Mouse (Mus musculus) heart, embryonic 11.5 days (tissue): ENCODE measurements around the gene Sbsn. TPM values are rescaled to one million over a fixed set of nuclear protein-coding genes. Genes with fewer than 3 reads are reported as not detected.

Source experiments
- ATAC-seq: fragments of 200-750 bp; cut with Nextera tagmentation; replicated peaks from 2 replicates; pipeline ENCODE4 v1.8.0; 2017; ENCODE audit warnings: moderate library complexity; ENCODE audit not compliant: insufficient number of reproducible peaks, low FRiP score, low TSS enrichment
- H3K27ac ChIP-seq: fragments of 300-500 bp; sonication (generic); 2 replicates; pipeline ENCODE4 v1.5.1; 2014; ENCODE audit warnings: mild to moderate bottlenecking, low read depth, low read length
- H3K27me3 ChIP-seq: fragments of 300-500 bp; sonication (generic); 2 replicates; pipeline ENCODE4 v1.6.1; 2014; ENCODE audit warnings: mild to moderate bottlenecking, low read length, mixed read lengths; ENCODE audit not compliant: control insufficient read depth, insufficient read depth
- H3K36me3 ChIP-seq: fragments of 300-500 bp; sonication (generic); 2 replicates; pipeline ENCODE4 v1.6.1; 2014; ENCODE audit warnings: mild to moderate bottlenecking, low read length, moderate library complexity, mixed read lengths; ENCODE audit not compliant: control insufficient read depth, insufficient read depth
- H3K4me1 ChIP-seq: fragments of 300-500 bp; sonication (generic); 2 replicates; pipeline ENCODE4 v1.6.1; 2014; ENCODE audit warnings: low read length; ENCODE audit not compliant: control insufficient read depth, insufficient read depth
- H3K4me2 ChIP-seq: fragments of 300-500 bp; sonication (generic); 2 replicates; pipeline ENCODE4 v1.6.1; 2014; ENCODE audit warnings: mild to moderate bottlenecking, moderate library complexity
- H3K4me3 ChIP-seq: fragments of 300-500 bp; sonication (generic); 2 replicates; pipeline ENCODE4 v1.5.1; 2014; ENCODE audit warnings: low read depth, low read length
- H3K9ac ChIP-seq: fragments of 300-500 bp; sonication (generic); 2 replicates; pipeline ENCODE4 v1.6.1; 2014; ENCODE audit warnings: mild to moderate bottlenecking, low read depth, low read length, moderate library complexity
- H3K9me3 ChIP-seq: fragments of 300-500 bp; sonication (generic); replicated peaks from 2 replicates; pipeline ENCODE4 v1.6.1; 2016; ENCODE audit warnings: low read length; ENCODE audit not compliant: control insufficient read depth
- WGBS: fragments of 180-500 bp; shearing (Covaris S2); extraction: QIAGEN DNeasy Blood & Tissue Kit; methylation state at CpG from one replicate; pipeline ENCODE4 v1.1.7; 2014; ENCODE audit not compliant: insufficient replicate concordance; 5-methylcytosine and 5-hydroxymethylcytosine counted together
- polyA plus RNA-seq: library from polyadenylated mRNA; unstranded; fragments of >200 nt; fragmentation: Nextera tagmentation; extraction: Ambion mirVana; gene quantifications from 2 replicates; pipeline ENCODE4 v1.2.1, GENCODE M21; 2014

Gene Sbsn
- polyA plus RNA-seq, 1 experiment from 2014 or later, result 0.49 TPM

GRCm38 (mm10) chr7:30804026-30804715 is 52.9 kb downstream of the Sbsn start:
- peaks cover 2% of the 10 kb centered on the region; the same call in 1 of the 2 replicates for H3K9me3 ChIP-seq
- no peaks in the 10 kb centered on the region for H3K36me3 ChIP-seq
- no peak overlapping the region for H3K9ac ChIP-seq
- H3K4me3 ChIP-seq, result no peak overlapping the region
- H3K27me3 ChIP-seq, result no peaks in the 10 kb centered on the region
- 74% methylated on average over 9 of the region's 9 CpGs for WGBS
- no peaks in the 10 kb centered on the region for H3K4me1 ChIP-seq
- no peak for ATAC-seq
- H3K4me2 ChIP-seq, result no peak overlapping the region
- no peak overlapping the region for H3K27ac ChIP-seq

Other genes with a start within 250 kb of the Sbsn start
- gene Arhgap33, start 216.4 kb upstream of the Sbsn start, polyA plus RNA-seq, result 6.0 and 7.2 TPM in 2 replicates
- 10.7 and 12.5 TPM in 2 replicates for gene Hspb6, start 199.3 kb upstream of the Sbsn start, polyA plus RNA-seq
- 10.3 and 12.7 TPM in 2 replicates for gene Proser3, start 199.2 kb upstream of the Sbsn start, polyA plus RNA-seq
- 33.6 and 34.8 TPM in 2 replicates for gene Lin37, start 191.6 kb upstream of the Sbsn start, polyA plus RNA-seq
- 87.6 and 91.2 TPM in 2 replicates for gene U2af1l4, start 188.2 kb upstream of the Sbsn start, polyA plus RNA-seq
- 5.4 and 5.5 TPM in 2 replicates for gene Gm49396, start 188.1 kb upstream of the Sbsn start, polyA plus RNA-seq
- 102 and 107 TPM in 2 replicates for gene Psenen, start 187.8 kb upstream of the Sbsn start, polyA plus RNA-seq
- 2.3 and 3.2 TPM in 2 replicates for gene Igflr1, start 186.0 kb upstream of the Sbsn start, polyA plus RNA-seq
- 7.1 and 8.1 TPM in 2 replicates for gene Kmt2b, start 162.7 kb upstream of the Sbsn start, polyA plus RNA-seq
- gene Zbtb32, start 152.6 kb upstream of the Sbsn start, polyA plus RNA-seq, result 0.14 TPM in 1 of 2 replicates, not detected in the other
- 0.31 and 0.47 TPM in 2 replicates for gene Upk1a, start 138.6 kb upstream of the Sbsn start, polyA plus RNA-seq
- gene Cox6b1, start 125.3 kb upstream of the Sbsn start, polyA plus RNA-seq, result 1,669 and 1,746 TPM in 2 replicates
- gene Etv2, start 115.6 kb upstream of the Sbsn start, polyA plus RNA-seq, result 2.6 and 3.6 TPM in 2 replicates
- 76.7 and 82.8 TPM in 2 replicates for gene Rbm42, start 101.2 kb upstream of the Sbsn start, polyA plus RNA-seq
- 35.0 and 37.6 TPM in 2 replicates for gene Haus5, start 86.5 kb upstream of the Sbsn start, polyA plus RNA-seq
- gene Pmis2, start 79.9 kb upstream of the Sbsn start, polyA plus RNA-seq, result not detected in 2 replicates
- gene 2200002J24Rik, start 52.5 kb upstream of the Sbsn start, polyA plus RNA-seq, result 0.70 and 1.6 TPM in 2 replicates
- gene Atp4a, start 39.3 kb upstream of the Sbsn start, polyA plus RNA-seq, result 0.17 and 1.4 TPM in 2 replicates
- 172 and 173 TPM in 2 replicates for gene Tmem147, start 21.9 kb upstream of the Sbsn start, polyA plus RNA-seq
- gene Gapdhs, start 7.8 kb upstream of the Sbsn start, polyA plus RNA-seq, result 0.25 and 0.36 TPM in 2 replicates
- 1.1 and 1.2 TPM in 2 replicates for gene Dmkn, start 12.3 kb downstream of the Sbsn start, polyA plus RNA-seq
- gene Krtdap, start 36.4 kb downstream of the Sbsn start, polyA plus RNA-seq, result not detected in 2 replicates
- gene Ffar2, start 72.3 kb downstream of the Sbsn start, polyA plus RNA-seq, result not detected in 2 replicates
- gene Ffar3, start 104.7 kb downstream of the Sbsn start, polyA plus RNA-seq, result not detected in 2 replicates
- not detected in 2 replicates for gene Ffar1, start 110.1 kb downstream of the Sbsn start, polyA plus RNA-seq
- gene Cd22, start 128.9 kb downstream of the Sbsn start, polyA plus RNA-seq, result not detected in 2 replicates
- gene Mag, start 163.4 kb downstream of the Sbsn start, polyA plus RNA-seq, result 0.09 TPM in 1 of 2 replicates, not detected in the other
- not detected in 2 replicates for gene Hamp2, start 173.2 kb downstream of the Sbsn start, polyA plus RNA-seq
- gene Hamp, start 192.6 kb downstream of the Sbsn start, polyA plus RNA-seq, result not detected in 2 replicates
- gene Usf2, start 205.3 kb downstream of the Sbsn start, polyA plus RNA-seq, result 18.8 and 19.6 TPM in 2 replicates
- gene Lsr, start 222.0 kb downstream of the Sbsn start, polyA plus RNA-seq, result 11.6 and 14.4 TPM in 2 replicates
- 0.72 and 0.89 TPM in 2 replicates for gene Fam187b, start 222.3 kb downstream of the Sbsn start, polyA plus RNA-seq